Mouse (Mus musculus): ENCODE measurements at regions not wholly inside any gene's neighbourhood (a gene's known extent, or its start where the extent isn't known, plus 50 kb on each side); places are given as distances from the start of the nearest gene placed in this dataset.
A peak's percentile ranks its signal among the peaks of the same experiment; 100 is the strongest.

DNA sequence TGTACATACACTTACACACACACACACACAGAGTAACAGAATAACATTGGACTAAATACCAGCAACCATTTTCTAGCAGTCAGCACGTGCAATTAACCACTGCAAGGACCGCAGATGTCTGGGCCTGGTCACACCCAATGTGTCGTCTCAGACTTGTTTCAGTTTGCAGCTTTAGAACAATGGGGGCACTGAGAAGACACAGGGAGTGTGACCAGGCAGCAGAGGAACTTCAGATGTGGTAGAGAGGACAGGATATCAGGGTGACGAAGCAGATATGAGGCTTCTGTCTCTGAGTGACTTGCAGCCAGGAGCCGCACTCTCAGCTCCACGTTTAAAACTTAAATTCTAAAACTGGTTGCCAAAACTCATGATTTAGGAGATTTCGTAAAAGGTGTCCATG, 183.9 kb upstream of the Spdye4c start:
- no peak for TF ChIP-seq CTCF (IDR thresholded peaks at IDR 0.05; ENCODE audit: low read depth)
- Histone ChIP-seq H3K9me3 (ENCODE audit: low read length) (no peaks in the 10 kb centered on the region), H3K4me1 (ENCODE audit: insufficient read depth) (no peaks in the 10 kb centered on the region), H3K9ac (no peak overlapping the region), H3K4me2 (ENCODE audit: low read depth) (no peak overlapping the region), H3K4me3 (ENCODE audit: low read depth, low read length) (no peak overlapping the region), H3K27me3 (ENCODE audit: insufficient read depth, low read length) (no peaks in the 10 kb centered on the region), H3K27ac (ENCODE audit: low read depth, low read length) (no peak overlapping the region), H3K36me3 (ENCODE audit: insufficient read depth) (no peaks in the 10 kb centered on the region)
- ATAC-seq: no peak
- WGBS: 78% methylated on average over 7 of the region's 7 CpGs
- no peak for DNase-seq

DNA sequence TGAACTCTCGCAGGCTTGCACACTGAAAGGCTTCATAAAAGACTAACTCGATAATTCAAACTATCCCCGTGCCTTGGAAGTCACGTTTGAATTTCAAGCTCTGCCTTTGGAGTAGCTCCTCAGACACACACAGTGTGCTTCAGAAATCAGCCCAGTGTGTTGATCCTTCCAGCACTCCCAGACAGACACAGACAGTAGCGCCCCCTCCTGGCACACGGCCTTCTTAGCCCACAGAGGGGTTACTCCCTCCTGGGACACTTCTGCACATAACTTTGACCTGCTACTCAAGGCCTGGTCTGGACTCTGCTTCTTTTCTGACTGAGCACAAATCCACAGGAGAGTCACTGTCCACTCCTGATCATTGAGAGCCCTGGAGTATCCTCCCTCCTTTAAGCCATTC, 182.3 kb upstream of the Spdye4c start:
- Histone ChIP-seq H3K9ac (no peak overlapping the region), H3K4me2 (ENCODE audit: low read depth) (no peak overlapping the region), H3K27me3 (ENCODE audit: insufficient read depth, low read length) (no peaks in the 10 kb centered on the region), H3K4me1 (ENCODE audit: insufficient read depth) (no peaks in the 10 kb centered on the region), H3K9me3 (ENCODE audit: low read length) (no peaks in the 10 kb centered on the region), H3K36me3 (ENCODE audit: insufficient read depth) (no peaks in the 10 kb centered on the region), H3K4me3 (ENCODE audit: low read depth, low read length) (no peak overlapping the region), H3K27ac (ENCODE audit: low read depth, low read length) (no peak overlapping the region)
- 39% methylated on average over 6 of the region's 6 CpGs for WGBS
- DNase-seq (no peak), ATAC-seq (no peak)
- peak; percentile 46 for TF ChIP-seq CTCF (IDR thresholded peaks at IDR 0.05; ENCODE audit: low read depth)

DNA sequence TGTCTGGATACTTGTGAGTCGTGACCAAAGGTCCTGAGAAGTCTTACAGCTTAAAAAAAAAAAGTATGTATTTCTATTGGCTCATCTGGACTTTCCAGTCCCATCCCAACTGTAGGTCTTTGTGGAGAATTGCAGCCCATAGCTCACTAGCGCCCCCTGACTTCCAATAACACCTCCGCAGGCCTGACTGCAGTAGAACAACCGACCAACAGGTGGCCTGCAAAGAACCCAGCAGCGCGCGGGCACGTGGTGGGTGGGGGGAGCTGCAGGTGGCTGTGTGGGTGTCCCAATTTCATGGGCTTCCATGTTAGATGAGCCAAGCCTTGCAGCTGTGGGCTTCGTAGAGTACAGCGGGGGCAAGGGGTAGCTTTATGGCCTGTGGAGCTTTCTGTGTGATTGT, 178.7 kb upstream of the Spdye4c start:
- no peak overlapping the region for H3K4me3 ChIP-seq (ENCODE audit: low read depth, low read length)
- ATAC-seq (no peak), DNase-seq (no peak)
- no peak overlapping the region for H3K9ac ChIP-seq
- peak; percentile 72 for TF ChIP-seq CTCF (IDR thresholded peaks at IDR 0.05; ENCODE audit: low read depth)
- no peak overlapping the region for H3K27ac ChIP-seq (ENCODE audit: low read depth, low read length)
- no peak overlapping the region for H3K4me2 ChIP-seq (ENCODE audit: low read depth)
- no peaks in the 10 kb centered on the region for H3K4me1 ChIP-seq (ENCODE audit: insufficient read depth)
- H3K9me3 ChIP-seq (ENCODE audit: low read length): no peaks in the 10 kb centered on the region
- no peaks in the 10 kb centered on the region for H3K27me3 ChIP-seq (ENCODE audit: insufficient read depth, low read length)
- H3K36me3 ChIP-seq (ENCODE audit: insufficient read depth): no peaks in the 10 kb centered on the region
- WGBS: 17% methylated on average over 10 of the region's 10 CpGs

DNA sequence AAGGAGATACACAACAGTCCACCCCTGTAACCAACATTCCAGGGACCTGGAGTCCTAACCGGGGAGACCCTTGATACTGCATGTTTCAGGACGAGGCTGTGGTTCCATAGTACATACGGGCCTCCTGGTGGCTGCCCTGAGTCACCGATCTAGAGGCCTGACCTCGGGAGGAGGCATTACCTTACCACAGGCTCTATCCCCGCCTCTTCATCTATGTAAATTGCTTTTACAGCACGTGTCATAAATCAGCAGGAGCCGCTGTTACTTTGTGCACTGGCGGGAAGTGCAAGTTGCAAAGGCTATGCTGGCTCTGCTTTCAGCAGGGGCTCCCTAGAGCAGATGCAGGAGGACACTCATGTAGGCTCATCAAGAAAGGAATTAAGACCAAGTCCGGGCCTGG, 178.0 kb upstream of the Spdye4c start:
- no peaks in the 10 kb centered on the region for H3K36me3 ChIP-seq (ENCODE audit: insufficient read depth)
- no peak for DNase-seq

DNA sequence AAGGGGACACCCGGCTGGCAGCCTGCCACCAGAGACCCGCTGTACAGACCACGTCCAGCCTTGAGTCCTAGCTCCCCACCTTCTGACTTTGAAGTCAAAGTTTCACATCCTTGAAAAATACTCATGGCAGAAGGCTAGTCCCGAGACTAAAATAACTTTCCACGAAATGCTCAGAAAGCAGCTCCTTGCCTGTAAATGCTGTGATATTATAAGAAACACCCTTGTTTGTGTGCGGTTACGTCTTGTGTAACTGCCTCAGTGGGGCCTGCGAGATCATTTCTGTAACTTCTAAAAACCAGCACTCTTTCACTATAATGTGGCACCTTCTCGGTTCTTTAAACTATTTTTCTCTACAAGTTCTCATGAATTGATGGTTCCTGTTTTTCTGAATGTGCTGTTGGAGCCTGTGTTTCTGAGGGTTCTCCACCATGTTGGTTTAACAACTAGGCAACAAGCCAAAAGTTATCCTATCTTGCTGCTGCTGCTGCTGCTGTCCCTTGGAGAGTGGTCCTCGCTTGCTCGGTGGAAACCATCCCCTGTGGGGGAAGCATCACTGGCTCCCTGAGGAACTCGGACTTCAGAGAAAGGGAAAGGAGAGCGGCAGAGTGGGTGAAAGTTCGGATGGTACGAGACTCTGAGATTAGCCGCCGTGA, 176.3 kb upstream of the Spdye4c start:
- H3K4me2 ChIP-seq (ENCODE audit: low read depth): no peak overlapping the region
- no peak overlapping the region for H3K9ac ChIP-seq
- H3K4me3 ChIP-seq (ENCODE audit: low read depth, low read length): no peak overlapping the region
- ATAC-seq (no peak), DNase-seq (no peak)
- 80% methylated on average over 17 of the region's 17 CpGs for WGBS
- H3K27me3 ChIP-seq (ENCODE audit: insufficient read depth, low read length): no peaks in the 10 kb centered on the region
- no peak for TF ChIP-seq CTCF (IDR thresholded peaks at IDR 0.05; ENCODE audit: low read depth)
- no peaks in the 10 kb centered on the region for H3K9me3 ChIP-seq (ENCODE audit: low read length)
- H3K36me3 ChIP-seq (ENCODE audit: insufficient read depth): no peaks in the 10 kb centered on the region
- H3K27ac ChIP-seq (ENCODE audit: low read depth, low read length): no peak overlapping the region
- no peaks in the 10 kb centered on the region for H3K4me1 ChIP-seq (ENCODE audit: insufficient read depth)

More for the DNA sequence above, 178.0 kb upstream of the Spdye4c start:
- Histone ChIP-seq H3K27ac (ENCODE audit: low read depth, low read length) (no peak overlapping the region), H3K4me1 (ENCODE audit: insufficient read depth) (no peaks in the 10 kb centered on the region), H3K9ac (no peak overlapping the region), H3K27me3 (ENCODE audit: insufficient read depth, low read length) (no peaks in the 10 kb centered on the region), H3K4me3 (ENCODE audit: low read depth, low read length) (no peak overlapping the region), H3K4me2 (ENCODE audit: low read depth) (no peak overlapping the region), H3K9me3 (ENCODE audit: low read length) (no peaks in the 10 kb centered on the region)
- TF ChIP-seq CTCF (IDR thresholded peaks at IDR 0.05; ENCODE audit: low read depth): no peak
- 61% methylated on average over 10 of the region's 10 CpGs for WGBS
- ATAC-seq: no peak

DNA sequence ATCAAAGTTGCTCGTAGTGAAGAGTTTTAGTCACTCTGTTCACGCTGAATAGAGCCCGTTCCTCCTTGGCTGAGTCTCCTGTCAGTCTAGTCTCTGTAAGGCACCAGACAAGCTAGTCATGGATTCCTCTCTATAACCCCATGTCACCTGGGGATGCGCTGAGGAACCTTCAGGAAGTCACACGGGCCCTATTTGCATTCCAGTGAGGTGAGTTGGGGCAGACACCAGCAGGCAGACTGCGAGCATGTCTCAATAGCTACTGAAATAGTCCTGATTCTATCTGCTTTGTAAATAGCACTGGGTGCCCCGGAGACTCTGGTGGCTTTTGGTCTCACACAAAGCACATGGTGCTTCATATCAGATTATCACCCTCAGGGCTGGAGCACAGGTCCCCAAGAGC, 174.6 kb upstream of the Spdye4c start:
- Histone ChIP-seq H3K36me3 (ENCODE audit: insufficient read depth) (no peaks in the 10 kb centered on the region), H3K27me3 (ENCODE audit: insufficient read depth, low read length) (no peaks in the 10 kb centered on the region), H3K4me2 (ENCODE audit: low read depth) (no peak overlapping the region), H3K9ac (no peak overlapping the region), H3K27ac (ENCODE audit: low read depth, low read length) (no peak overlapping the region), H3K9me3 (ENCODE audit: low read length) (no peaks in the 10 kb centered on the region), H3K4me3 (ENCODE audit: low read depth, low read length) (no peak overlapping the region), H3K4me1 (ENCODE audit: insufficient read depth) (no peaks in the 10 kb centered on the region)
- 84% methylated on average over 7 of the region's 7 CpGs for whole genome bisulfite sequencing
- ATAC-seq (no peak), DNase-seq (no peak)
- TF ChIP-seq CTCF (IDR thresholded peaks at IDR 0.05; ENCODE audit: low read depth): no peak

DNA sequence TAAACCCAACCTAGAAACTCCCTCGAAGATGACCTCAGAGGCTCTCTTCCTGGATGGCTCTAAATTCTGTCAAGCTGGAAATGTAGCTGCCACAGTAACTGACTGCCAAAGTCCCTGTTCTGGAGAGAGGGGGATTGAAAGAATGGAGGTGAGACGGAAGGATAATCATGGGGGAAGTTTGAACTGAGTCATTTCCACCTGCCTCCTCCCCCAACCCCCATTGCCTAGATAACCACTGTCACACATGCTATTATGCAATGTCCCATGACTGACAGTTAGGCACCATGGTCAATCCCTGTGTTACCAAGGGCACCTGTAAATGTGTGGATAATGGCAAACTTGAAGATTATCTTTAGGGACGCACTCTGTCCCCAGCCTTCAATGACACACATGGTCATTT, 172.0 kb upstream of the Spdye4c start:
- H3K4me3 ChIP-seq (ENCODE audit: low read depth, low read length): no peak overlapping the region
- H3K36me3 ChIP-seq (ENCODE audit: insufficient read depth): no peaks in the 10 kb centered on the region
- H3K4me2 ChIP-seq (ENCODE audit: low read depth): no peak overlapping the region
- no peaks in the 10 kb centered on the region for H3K4me1 ChIP-seq (ENCODE audit: insufficient read depth)
- no peaks in the 10 kb centered on the region for H3K27me3 ChIP-seq (ENCODE audit: insufficient read depth, low read length)
- 73% methylated on average over 3 of the region's 3 CpGs for WGBS
- no peak for TF ChIP-seq CTCF (IDR thresholded peaks at IDR 0.05; ENCODE audit: low read depth)
- H3K9ac ChIP-seq: no peak overlapping the region
- H3K9me3 ChIP-seq (ENCODE audit: low read length): no peaks in the 10 kb centered on the region
- ATAC-seq (no peak), DNase-seq (no peak)
- H3K27ac ChIP-seq (ENCODE audit: low read depth, low read length): no peak overlapping the region
